Mouse (Mus musculus): Measurements from ENCODE around the gene Prrx1. TPM values are rescaled to one million over a fixed set of nuclear protein-coding genes. Genes with fewer than 3 reads are reported as not detected.

Prrx1 gene
- polyA plus RNA-seq, 2 experiments from 2014 or later = not detected

DNA sequence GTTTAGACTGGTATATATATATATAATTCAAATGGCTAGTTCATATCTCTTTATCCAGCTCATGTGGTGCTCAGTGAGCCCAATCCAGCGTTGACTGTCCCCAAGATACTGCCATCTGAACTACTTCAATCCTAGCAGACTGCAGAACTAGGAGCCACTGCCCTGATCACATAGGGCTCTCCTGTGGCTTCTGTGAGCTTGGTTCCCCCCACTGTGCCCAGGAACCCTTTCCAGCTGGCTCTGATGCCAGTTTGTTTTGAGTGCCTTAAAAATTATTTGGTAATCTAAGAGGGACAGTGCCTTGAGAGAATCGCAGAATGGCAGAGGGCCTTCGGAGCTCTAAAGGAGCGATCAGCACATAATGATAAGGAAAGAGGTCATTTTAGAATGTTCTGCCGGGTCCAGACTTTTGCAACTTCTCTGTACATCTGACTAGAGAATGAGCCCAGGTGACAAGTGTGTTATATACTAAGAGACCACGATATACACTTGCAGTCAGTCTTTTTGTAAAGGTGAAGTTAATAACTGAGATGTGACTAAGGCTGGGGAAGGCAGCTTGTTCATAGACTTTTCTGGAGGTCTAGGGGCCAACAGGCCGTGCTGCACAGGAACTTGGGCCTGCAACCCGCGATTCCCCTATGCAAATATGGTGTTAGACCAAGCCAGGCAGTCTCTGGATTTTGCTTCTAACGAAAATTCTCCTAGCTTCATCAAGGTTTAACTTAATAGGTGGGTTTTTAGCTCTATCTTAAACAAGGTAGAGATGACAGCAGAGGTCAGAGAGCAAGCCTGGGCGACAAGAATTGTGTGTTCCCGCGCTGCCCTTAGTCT is 2.3 kb downstream of the Prrx1 start:
- ATAC-seq = no peak

DNA sequence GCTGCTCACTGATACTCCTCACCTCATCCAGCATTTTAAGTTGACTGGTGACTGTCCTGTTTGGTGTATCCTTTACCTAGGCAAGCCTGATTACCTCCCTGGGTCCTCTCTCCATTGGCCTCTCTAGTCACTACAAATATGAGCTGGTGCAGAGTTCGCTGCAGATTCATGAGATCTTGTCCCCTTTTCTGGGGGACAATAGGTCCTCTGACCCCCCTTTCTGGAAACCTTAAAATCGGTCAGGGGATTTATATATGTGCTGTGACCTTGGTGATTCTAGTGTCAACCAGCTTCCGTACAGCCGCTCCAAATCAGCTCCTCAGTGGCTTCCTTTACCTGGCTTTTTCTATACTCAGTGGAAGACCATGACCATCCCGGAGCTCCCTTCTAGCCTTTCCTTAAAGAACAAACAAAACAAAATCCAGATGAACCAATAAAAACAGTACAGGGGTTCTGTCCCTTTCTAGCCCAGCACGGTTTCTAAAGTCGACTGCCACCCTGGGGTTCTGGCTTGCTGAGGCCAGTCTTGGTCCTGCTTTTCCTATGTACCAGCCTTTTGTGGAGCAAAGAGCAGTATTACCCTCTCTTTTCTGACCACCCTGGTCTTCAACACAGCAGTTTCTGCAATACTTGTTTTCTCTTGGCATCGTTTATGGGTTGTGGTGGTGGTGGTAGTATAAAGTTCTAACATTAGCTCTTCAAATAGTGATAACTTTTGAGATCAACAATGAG is 3.3 kb downstream of the Prrx1 start:
- ATAC-seq = no peak

DNA sequence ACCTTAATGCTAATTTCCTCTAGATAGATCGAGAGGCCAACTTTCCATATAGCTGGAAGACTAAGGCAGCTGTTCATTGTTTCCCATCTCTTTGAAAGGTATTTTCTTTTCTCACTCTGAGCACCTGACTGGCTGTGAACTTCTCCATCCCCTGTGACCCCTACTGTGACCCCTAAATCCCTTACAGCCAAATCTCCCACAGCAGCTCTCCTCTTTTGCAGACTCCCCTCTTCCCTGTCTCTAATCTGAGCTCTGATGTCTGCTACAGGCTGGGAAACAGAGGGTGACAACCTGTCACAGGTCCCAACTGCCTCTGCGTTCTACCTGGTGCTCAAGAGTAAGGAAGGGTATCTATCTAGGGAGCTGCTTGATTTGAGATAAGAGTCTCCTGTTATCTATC is 4.0 kb downstream of the Prrx1 start:
- no peak for ATAC-seq

- ATAC-seq = no peak
These were observed 4.9 kb downstream of the Prrx1 start for GRCm38 (mm10) chr1:163308631-163309030.

GRCm38 (mm10) chr1:163307706-163308105 is 5.8 kb downstream of the Prrx1 start:
- ATAC-seq = no peak

DNA sequence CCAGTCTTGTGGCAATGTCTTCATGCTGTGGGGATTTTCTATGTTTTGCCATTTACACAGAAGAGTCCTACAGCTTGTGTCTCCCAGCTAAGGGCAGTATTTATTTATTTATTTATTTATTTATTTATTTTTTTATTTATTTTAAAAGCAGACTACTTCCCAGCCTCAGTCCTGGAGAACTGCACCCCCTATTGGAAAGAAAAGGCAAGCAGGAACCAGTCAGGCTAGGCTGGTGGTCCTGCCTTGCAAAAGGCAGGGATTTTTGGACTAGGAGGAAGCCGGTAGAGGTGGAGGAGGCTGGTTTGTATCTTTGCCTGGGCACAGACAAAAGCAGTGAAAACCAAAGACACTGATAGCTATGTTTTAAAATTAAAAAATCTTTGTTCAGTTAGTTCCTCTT is 7.6 kb downstream of the Prrx1 start:
- ATAC-seq = no peak

- no peak for ATAC-seq
These were observed 8.7 kb downstream of the Prrx1 start for GRCm38 (mm10) chr1:163304837-163305236.

- ATAC-seq = no peak
These were observed 11.2 kb downstream of the Prrx1 start for GRCm38 (mm10) chr1:163302292-163302691.

DNA sequence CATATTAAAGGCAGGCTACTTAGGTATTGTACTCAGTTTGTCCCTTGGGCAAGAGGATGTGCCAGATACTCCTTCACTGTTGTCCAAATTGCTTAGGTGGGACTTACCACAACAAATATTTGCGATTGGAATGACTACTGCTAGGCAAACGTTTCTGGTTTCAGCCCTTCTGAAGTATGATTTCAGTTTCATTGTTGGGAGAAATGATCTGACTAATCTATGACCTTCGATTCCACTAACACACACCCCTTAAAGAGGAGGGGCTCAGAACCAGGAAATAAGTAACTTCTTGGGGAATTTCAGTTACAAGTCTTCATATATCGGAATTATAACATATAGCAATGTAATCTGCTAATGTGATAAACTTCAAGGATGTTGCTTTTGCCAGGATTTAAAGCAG is 20.4 kb downstream of the Prrx1 start:
- no peak for ATAC-seq

GRCm38 (mm10) chr1:163291925-163292324 is 21.6 kb downstream of the Prrx1 start:
- ATAC-seq = no peak

GRCm38 (mm10) chr1:163289131-163289530 is 24.4 kb downstream of the Prrx1 start:
- ATAC-seq = no peak

DNA sequence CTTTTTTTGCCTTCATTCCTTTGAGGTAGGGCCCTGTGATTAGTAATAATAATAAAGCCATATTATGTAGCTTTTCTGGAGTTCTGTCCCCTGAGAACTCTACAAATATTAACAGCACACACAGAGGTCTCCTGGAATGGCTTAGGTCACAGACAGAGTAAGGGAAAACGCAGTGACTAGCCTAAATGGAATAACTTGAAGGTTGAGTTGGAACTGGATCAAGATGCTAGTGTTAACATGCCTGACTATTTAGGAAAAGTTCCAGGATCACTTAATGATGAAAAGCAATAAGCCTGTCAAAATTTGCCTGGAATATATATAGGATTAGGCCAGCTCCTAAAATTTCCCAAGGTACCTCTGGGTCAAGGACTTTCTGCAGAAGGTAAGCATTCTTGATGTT is 28.0 kb downstream of the Prrx1 start:
- no peak for ATAC-seq

DNA sequence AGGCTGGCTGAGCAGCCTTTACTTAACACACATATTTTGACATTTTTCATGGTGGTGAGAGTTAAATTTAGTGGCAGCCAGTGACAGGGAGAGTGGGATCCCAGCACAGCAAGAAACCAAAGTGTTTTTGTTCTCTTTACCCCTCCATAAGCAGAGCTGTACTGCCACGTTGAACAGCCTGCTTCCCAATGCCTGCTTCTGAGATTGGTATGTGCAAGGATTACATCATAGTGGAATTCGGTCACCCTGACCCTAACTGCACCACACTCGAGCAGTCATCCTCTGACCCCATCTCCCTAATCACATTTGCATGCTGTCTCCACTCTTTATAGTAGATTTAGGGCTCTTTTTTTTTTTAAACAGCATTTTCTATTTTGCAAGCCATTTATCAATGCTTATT is 28.4 kb downstream of the Prrx1 start:
- no peak for ATAC-seq

DNA sequence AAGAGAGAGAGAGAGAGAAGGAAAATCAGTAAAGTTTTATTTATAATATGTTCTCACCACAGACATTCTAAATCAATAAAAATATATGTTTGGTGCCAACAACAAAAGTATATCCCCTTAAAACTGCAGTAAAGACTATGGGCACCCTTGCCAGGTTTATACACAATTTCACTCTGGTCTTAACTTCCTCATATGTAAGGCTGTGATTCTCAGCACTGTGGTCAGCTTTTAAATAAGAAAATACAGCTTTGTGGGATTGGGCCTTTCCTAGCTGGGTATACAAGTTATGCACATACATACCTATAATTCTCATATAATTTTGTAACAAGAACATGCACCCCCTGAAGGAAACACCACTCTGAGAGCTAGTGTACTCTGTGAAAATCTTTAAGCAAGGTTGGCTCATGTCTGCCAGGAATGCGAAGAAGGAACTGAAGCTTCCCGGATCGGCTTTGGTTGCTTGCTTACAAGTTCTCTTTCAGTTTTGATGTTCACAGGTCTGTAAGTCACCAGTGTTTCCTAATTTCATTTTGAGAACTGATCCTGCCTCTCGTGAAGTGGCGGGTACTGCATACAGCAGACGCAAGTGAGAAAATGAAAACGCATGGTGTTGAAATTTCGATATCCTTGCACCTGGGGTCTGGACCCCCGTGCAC is 29.4 kb downstream of the Prrx1 start:
- no peak for ATAC-seq

- ATAC-seq = no peak
These were observed 31.9 kb downstream of the Prrx1 start for GRCm38 (mm10) chr1:163281450-163282198.

DNA sequence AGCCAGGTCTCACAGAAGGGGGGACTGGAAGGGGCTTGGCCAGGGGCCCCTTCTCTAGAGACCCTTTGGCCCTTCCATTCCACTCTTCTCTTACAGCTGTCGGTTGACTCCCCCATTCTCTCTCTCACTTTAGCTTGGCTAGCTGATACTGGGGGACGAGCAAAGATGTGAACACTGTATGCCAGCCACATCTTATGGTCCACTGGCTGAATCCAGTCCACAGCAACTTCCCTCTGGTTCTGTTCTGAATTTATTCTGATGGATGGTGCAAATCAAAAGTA is 32.7 kb downstream of the Prrx1 start:
- no peak for ATAC-seq

DNA sequence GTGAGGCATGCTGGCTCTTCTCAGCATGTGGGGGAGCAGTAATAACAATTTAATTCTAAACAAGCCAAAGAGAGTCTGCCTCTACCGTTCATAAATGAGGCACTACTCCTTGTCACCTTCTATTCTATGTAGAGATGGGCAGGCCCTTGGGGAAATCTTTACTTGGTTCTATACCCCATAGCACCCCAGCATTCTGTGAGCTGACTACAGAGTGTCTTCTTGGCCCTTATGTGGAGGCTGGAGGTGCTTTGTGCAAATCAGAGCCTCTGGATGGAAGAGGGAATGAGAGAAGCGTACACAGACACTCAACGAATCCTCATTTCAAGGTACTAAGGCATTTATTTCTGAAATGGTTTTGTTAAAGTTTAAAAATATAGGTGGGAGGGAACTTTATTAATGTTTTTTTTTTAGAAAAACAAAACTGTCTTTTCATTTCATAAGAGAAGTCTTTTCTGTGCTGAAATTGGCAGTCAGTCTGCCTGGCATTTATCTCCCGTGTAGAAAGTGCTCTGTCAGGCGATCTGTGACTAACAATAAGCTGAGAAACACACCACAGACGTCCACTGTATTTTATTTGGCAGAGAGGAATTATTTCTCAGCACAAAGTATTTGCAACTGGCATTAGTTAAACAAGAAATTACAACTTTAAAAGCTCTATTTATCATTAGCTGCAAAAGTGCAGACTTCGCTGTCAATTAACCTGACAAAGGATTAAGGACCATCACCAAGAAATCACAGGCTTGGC is 33.2 kb downstream of the Prrx1 start:
- no peak for ATAC-seq

- no peak for ATAC-seq
These were observed 36.4 kb downstream of the Prrx1 start for GRCm38 (mm10) chr1:163277069-163277468.

GRCm38 (mm10) chr1:163274919-163275318 is 38.6 kb downstream of the Prrx1 start:
- no peak for ATAC-seq

DNA sequence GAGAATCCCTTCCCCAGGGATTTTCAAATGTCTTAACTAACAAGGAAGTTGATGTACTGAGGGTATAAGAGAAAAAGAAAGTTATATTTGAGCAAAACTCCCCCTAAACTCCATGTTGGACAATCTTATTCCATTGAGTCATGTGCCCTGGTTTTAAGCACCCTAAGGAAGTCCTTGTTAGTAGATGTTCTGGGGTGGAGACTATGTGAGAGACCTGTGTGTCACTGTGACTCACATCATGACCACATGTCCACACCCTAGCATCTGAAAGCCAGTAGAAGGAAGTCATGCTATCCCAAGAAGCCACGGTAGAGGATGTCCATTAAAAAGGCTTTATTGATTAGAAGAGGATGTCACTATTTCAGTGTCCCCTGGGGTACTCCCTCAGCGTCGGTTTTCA is 40.4 kb downstream of the Prrx1 start:
- ATAC-seq = no peak

- ATAC-seq = no peak
These were observed 46.5 kb downstream of the Prrx1 start for GRCm38 (mm10) chr1:163266853-163267538.

- no peak for ATAC-seq
These were observed 56.2 kb downstream of the Prrx1 start for GRCm38 (mm10) chr1:163257298-163257697.
